Mouse (Mus musculus) urinary bladder, adult 18-20 months (tissue): ENCODE measurements at regions not wholly inside any gene's neighbourhood (a gene's known extent, or its start where the extent isn't known, plus 50 kb on each side); places are given as distances from the start of the nearest gene placed in this dataset.

Experiments
- DNase-seq, 2 experiments: peaks; one replicate each; pipeline ENCODE4 v3.0.0; 2022; ENCODE audit warnings: low spot score in 2 of 2, mixed read lengths in 2 of 2

- DNase-seq = no peak
Measured at GRCm38 (mm10) chr9:87784872-87785271, 53.8 kb upstream of the Tbx18 start.

- no peak for DNase-seq
Measured at GRCm38 (mm10) chr9:87811746-87812145, 80.7 kb upstream of the Tbx18 start.

- DNase-seq = no peak
Measured at GRCm38 (mm10) chr9:87822276-87822675, 91.2 kb upstream of the Tbx18 start.

GRCm38 (mm10) chr9:87824691-87825230, 93.7 kb upstream of the Tbx18 start:
- no peak for DNase-seq

- DNase-seq = no peak
Measured at GRCm38 (mm10) chr9:87843898-87844297, 112.8 kb upstream of the Tbx18 start.

GRCm38 (mm10) chr9:87844453-87844852, 113.4 kb upstream of the Tbx18 start:
- DNase-seq = no peak

GRCm38 (mm10) chr9:87848882-87849281, 117.8 kb upstream of the Tbx18 start:
- no peak for DNase-seq

- no peak for DNase-seq
Measured at GRCm38 (mm10) chr9:87850133-87850532, 119.1 kb upstream of the Tbx18 start.

- DNase-seq = no peak
Measured at GRCm38 (mm10) chr9:87861588-87861987, 130.5 kb upstream of the Tbx18 start.

- no peak for DNase-seq
Measured at GRCm38 (mm10) chr9:87865236-87865635, 134.2 kb upstream of the Tbx18 start.

- no peak for DNase-seq
Measured at GRCm38 (mm10) chr9:87872384-87872905, 141.4 kb upstream of the Tbx18 start.

GRCm38 (mm10) chr9:87882587-87882986, 151.5 kb upstream of the Tbx18 start:
- DNase-seq = no peak

- DNase-seq = no peak
Measured at GRCm38 (mm10) chr9:87883069-87883468, 152.0 kb upstream of the Tbx18 start.

GRCm38 (mm10) chr9:87894051-87894450, 163.0 kb upstream of the Tbx18 start:
- no peak for DNase-seq

- no peak for DNase-seq
Measured at GRCm38 (mm10) chr9:87894596-87894995, 163.5 kb upstream of the Tbx18 start.

- DNase-seq = peak in 1 of 2 experiments; percentile 4
Measured at GRCm38 (mm10) chr9:87895526-87895925, 164.5 kb upstream of the Tbx18 start.

- no peak for DNase-seq
Measured at GRCm38 (mm10) chr9:87897336-87897735, 166.3 kb upstream of the Tbx18 start.

GRCm38 (mm10) chr9:87899368-87899767, 168.3 kb upstream of the Tbx18 start:
- no peak for DNase-seq

- DNase-seq = no peak
Measured at GRCm38 (mm10) chr9:87899800-87900199, 168.7 kb upstream of the Tbx18 start.

- DNase-seq = no peak
Measured at GRCm38 (mm10) chr9:87921291-87921690, 190.2 kb upstream of the Tbx18 start.

GRCm38 (mm10) chr9:87925151-87925550, 194.1 kb upstream of the Tbx18 start:
- DNase-seq = no peak

- DNase-seq = no peak
Measured at GRCm38 (mm10) chr9:87933230-87933629, 202.2 kb upstream of the Tbx18 start.

GRCm38 (mm10) chr9:87952426-87952825, 221.4 kb upstream of the Tbx18 start:
- no peak for DNase-seq

- no peak for DNase-seq
Measured at GRCm38 (mm10) chr9:87954941-87955340, 223.9 kb upstream of the Tbx18 start.
